1 mouse cellular context compared by ENCODE assay signal in the genomic region with DNA sequence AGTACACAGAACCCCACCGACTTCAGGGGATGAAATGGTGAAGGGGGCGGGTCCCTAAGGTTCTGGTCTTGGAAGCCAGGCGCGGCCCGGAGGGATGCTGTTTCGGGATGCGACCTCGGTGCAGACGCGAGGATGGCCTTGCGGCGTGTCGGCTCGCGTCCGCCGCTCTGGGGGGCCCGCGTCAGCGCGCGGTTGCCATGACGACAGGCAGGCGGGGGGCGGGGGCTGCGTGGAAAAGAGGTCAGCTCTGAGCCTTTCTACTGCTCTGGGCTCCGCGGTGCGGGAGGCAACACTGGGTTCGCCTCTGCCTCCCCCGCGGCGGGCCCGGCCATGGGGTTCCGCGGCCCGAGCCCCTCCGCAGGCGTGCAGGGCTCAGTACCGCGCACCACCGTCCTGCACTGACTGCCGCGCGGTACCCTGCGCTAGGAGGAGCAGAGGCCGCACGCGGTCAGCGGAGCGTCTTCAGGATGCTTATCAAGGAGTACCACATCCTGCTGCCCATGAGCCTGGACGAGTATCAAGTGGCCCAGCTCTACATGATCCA.
TF ChIP-seq lines count a peak whose summit lies in the region.

No protein-coding gene starts in this region.

TF ChIP-seq in MEL, 35 proteins besides CTCF, POLR2A, EP300 and RAD21:
- TF ChIP-seq MAX (IDR thresholded peaks at IDR 0.05; ENCODE audit: low read length), result no peak
- no peak for TF ChIP-seq MAFK (IDR thresholded peaks at IDR 0.05; ENCODE audit: borderline replicate concordance, low read depth, low read length)
- TF ChIP-seq BHLHE40 (IDR thresholded peaks at IDR 0.05; ENCODE audit: borderline replicate concordance, low read depth, low read length), result no peak
- TF ChIP-seq SIN3A (IDR thresholded peaks at IDR 0.05; ENCODE audit: low read length), result no peak; the same call in 1 of the 2 replicates
- TF ChIP-seq CHD1 (IDR thresholded peaks at IDR 0.05; ENCODE audit: low read depth, low read length), result no peak
- TF ChIP-seq JUND (IDR thresholded peaks at IDR 0.05; ENCODE audit: low read depth, low read length), result no peak
- TF ChIP-seq MYC (IDR thresholded peaks at IDR 0.05; ENCODE audit: low read depth, low read length), result no peak
- TF ChIP-seq CHD2 (IDR thresholded peaks at IDR 0.05; ENCODE audit: low read length), result no peak
- no peak for TF ChIP-seq E2F4 (IDR thresholded peaks at IDR 0.05; ENCODE audit: borderline replicate concordance, low read depth, low read length)
- no peak for TF ChIP-seq GATA1 (IDR thresholded peaks at IDR 0.05; ENCODE audit: low read depth, low read length)
- TF ChIP-seq ZMIZ1 (IDR thresholded peaks at IDR 0.05; ENCODE audit: low read depth, low read length), result no peak
- TF ChIP-seq POLR2AphosphoS2 (IDR thresholded peaks at IDR 0.05; ENCODE audit: low read length), result no peak
- no peak for TF ChIP-seq NRF1 (IDR thresholded peaks at IDR 0.05; ENCODE audit: insufficient read depth, low read depth, low read length, poor library complexity, severe bottlenecking)
